Mouse (Mus musculus) lung, postnatal 0 days (tissue): ENCODE data around the gene Palld. TPM values are rescaled to one million over a fixed set of nuclear protein-coding genes. Genes with fewer than 3 reads are reported as not detected.

Experiments
- ATAC-seq: fragments of 200-750 bp; cut with Nextera tagmentation; 2 replicates; pipeline ENCODE4 v1.8.0; 2017; ENCODE audit warnings: moderate library complexity
- DNase-seq: peaks from one replicate; pipeline ENCODE4 v3.0.0-alpha.2; 2016; ENCODE audit warnings: low spot score
- H3K27ac ChIP-seq: fragments of 300-500 bp; sonication (generic); 2 replicates; pipeline ENCODE4 v1.5.1; 2014; ENCODE audit warnings: antibody characterized with exemption, mild to moderate bottlenecking, low read length, mixed read lengths
- H3K27me3 ChIP-seq: fragments of 300-500 bp; sonication (generic); replicated peaks from 2 replicates; pipeline ENCODE4 v1.6.1; 2014; ENCODE audit warnings: low read length, mixed read lengths; ENCODE audit not compliant: insufficient read depth
- H3K36me3 ChIP-seq: fragments of 300-500 bp; sonication (generic); 2 replicates; pipeline ENCODE4 v1.6.1; 2014; ENCODE audit warnings: low read length, mixed read lengths; ENCODE audit not compliant: insufficient read depth
- H3K4me1 ChIP-seq: fragments of 300-500 bp; sonication (generic); 2 replicates; pipeline ENCODE4 v1.6.1; 2014; ENCODE audit warnings: antibody characterized with exemption, low read depth, low read length, mixed read lengths; ENCODE audit not compliant: insufficient read depth
- H3K4me2 ChIP-seq: fragments of 300-500 bp; sonication (generic); replicated peaks from 2 replicates; pipeline ENCODE4 v1.6.1; 2014; ENCODE audit warnings: low read depth, mild to moderate bottlenecking, low read length, moderate library complexity, mixed read lengths
- H3K4me3 ChIP-seq: fragments of 300-500 bp; sonication (generic); 2 replicates; pipeline ENCODE4 v1.5.1; 2014; ENCODE audit warnings: low read depth, low read length
- H3K9ac ChIP-seq: fragments of 300-500 bp; sonication (generic); replicated peaks from 2 replicates; pipeline ENCODE4 v1.6.1; 2014; ENCODE audit warnings: low read depth, mild to moderate bottlenecking
- H3K9me3 ChIP-seq: fragments of 300-500 bp; sonication (generic); 2 replicates; pipeline ENCODE4 v1.6.1; 2016; ENCODE audit warnings: low read length, mixed read lengths
- CTCF ChIP-seq: IDR thresholded peaks from 2 replicates; pipeline ENCODE4 v1.5.1; 2016; ENCODE audit warnings: antibody characterized with exemption, mild to moderate bottlenecking
- EP300 ChIP-seq: IDR thresholded peaks from 2 replicates; pipeline ENCODE4 v1.6.1; 2016; ENCODE audit warnings: antibody characterized with exemption, mild to moderate bottlenecking, control low read depth
- WGBS: fragments of 180-500 bp; shearing (Covaris S2); extraction: QIAGEN DNeasy Blood & Tissue Kit; methylation state at CpG from one replicate; pipeline ENCODE4 v1.1.7; 2014; 5-methylcytosine and 5-hydroxymethylcytosine counted together
- polyA plus RNA-seq: library from polyadenylated mRNA; unstranded; fragments of >200 nt; fragmentation: Nextera tagmentation; extraction: Ambion mirVana; gene quantifications from 2 replicates; pipeline ENCODE4 v1.2.1, GENCODE M21; 2015

Palld gene
- polyA plus RNA-seq, 1 experiment from 2014 or later: 130 TPM

DNA sequence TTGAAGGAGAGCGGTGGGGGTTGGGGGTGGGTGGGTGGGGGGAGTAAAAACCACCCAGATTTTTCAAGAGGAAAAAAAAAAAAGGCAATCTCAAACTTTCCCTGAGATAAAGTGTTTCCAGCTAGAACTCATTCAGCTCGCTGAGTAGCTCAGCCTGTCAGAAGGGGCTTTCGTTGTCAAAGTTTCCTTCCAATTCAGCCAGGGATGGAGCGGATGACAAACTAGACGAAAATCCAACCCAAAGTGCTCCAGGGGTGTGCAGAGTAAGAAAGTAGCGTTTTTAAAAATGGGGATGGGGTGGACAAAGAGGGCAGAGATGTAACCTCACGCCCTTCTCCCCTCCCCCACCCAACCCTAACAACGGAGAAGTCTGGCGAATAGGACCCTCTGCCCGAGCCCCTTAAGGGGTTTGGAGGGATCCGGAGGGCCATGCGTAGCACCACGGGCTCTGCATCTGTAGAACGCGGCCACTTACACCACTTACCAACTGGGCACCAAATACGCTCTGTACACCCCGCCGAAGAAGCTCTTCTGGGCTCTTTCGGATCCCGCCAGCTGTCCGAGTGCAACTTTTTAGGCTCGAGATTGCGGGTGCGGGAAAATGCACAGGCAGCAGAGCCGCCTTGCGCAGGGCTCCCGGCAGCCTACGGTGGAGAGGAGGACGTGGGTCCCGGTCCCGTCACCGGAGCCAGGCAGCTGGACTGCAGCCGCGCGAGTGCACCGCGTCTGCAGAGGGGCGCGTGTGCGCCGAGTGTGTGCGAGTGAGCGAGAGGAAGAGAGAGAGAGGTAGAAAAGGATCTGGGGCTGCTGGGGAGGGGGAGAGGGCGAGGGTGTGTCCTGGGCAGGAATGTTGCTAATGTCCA is 142.9 kb downstream of the Palld start:
- Histone ChIP-seq H3K27me3 (peaks cover 4% of the 10 kb centered on the region; the same call in 1 of the 2 replicates), H3K4me1 (no peaks in the 10 kb centered on the region), H3K4me2 (peak overlapping the region; percentile 63), H3K27ac (no peak overlapping the region; the same call in 1 of the 2 replicates), H3K9me3 (no peaks in the 10 kb centered on the region), H3K9ac (0 out of 2 replicates have a peak overlapping the region, but pooled peaks have one; percentile 16), H3K4me3 (peak overlapping the region; percentile 45), H3K36me3 (no peaks in the 10 kb centered on the region)
- DNase-seq: peak; percentile 65
- TF ChIP-seq EP300: no peak
- TF ChIP-seq CTCF: 0 out of 2 replicates have a peak, but pooled peaks have one; percentile 2
- peak; percentile 74 for ATAC-seq
- WGBS: under 1% methylated on average over 41 of the region's 44 CpGs

DNA sequence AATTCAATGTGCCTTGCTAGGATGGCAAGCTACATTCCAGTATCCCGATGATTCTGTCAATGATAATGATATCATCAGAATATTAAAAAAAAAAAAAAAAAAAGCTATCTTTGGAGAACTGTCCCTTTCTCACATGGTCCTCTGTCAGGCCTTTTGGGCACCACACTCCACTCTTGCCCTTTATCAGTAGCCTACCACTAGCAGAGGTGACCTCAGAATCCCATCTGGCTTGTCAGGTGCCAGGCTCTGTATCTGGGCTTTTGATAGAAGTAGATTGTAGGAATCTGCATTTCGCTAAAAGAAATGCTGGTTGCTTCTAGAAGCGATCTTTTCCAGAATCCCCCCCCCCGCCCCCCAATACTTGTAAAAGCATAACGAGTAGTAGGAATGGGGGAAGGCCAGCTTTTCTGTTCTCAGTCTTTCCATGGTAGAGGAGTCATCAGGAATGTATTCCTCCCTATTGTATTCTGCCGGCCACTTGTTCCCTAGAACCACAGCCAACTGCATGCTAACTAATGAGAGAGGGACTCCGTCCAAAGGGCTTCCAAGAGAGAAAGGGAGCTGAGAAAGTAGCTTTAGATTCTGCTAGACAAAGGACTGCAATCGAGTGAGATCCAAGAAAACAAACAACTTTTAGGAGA is 143.7 kb downstream of the Palld start:
- no peak for ATAC-seq
- Histone ChIP-seq H3K4me3 (no peak overlapping the region), H3K27me3 (peaks cover 4% of the 10 kb centered on the region; the same call in 1 of the 2 replicates), H3K9ac (no peak overlapping the region), H3K36me3 (no peaks in the 10 kb centered on the region), H3K4me2 (peak overlapping the region; percentile 63; the same call in 1 of the 2 replicates), H3K27ac (no peak overlapping the region), H3K9me3 (no peaks in the 10 kb centered on the region), H3K4me1 (no peaks in the 10 kb centered on the region)
- TF ChIP-seq EP300: no peak
- WGBS: 26% methylated on average over 8 of the region's 8 CpGs
- DNase-seq: peak; percentile 28

DNA sequence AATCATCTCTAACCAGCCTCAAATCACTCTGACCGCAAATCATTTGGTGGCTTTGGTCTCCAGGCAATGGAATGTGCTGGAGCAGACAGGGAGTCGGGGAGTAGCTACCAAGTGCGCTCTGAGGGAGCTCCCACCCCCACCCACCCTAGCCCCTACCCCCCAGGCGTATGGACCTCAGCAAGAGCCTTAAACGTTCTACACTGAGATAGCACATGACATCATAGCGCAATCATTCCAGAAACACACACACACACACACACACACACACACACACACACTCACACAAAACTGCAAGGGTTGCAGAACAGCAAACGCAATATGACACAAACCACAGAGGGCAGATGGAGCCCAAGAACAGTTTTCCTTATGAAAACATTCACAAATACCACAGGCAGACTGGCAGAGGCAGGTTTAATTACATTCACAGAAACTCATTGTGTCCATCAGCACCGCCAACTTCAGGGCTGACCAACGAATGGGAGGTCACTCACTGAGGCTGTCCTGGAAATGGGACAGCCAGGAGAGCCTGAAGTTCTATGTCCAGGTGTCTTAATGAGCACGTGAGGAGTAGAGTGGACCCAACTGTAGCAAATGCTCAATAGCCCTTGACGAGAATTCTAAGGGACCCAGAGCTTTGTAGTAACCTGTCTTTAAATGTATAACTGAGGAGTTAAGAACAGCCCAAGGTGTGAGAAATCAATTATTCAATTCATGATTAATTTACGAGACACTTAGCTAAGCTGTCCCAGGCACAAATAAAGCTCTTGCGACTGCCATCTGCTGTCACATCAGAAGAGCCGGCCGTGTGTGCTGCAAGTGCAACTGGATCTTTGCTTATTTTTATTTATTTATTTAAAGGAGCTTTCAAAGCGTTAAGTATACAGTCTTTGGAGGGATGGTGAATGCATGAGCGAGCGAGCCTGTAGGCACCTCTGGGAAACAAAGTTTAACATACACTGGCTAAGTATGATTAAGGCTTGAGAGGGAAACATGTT is 145.2 kb downstream of the Palld start:
- Histone ChIP-seq H3K36me3 (no peaks in the 10 kb centered on the region), H3K4me2 (no peak overlapping the region; the same call in 1 of the 2 replicates), H3K4me3 (no peak overlapping the region), H3K27ac (no peak overlapping the region), H3K4me1 (no peaks in the 10 kb centered on the region), H3K27me3 (peaks cover 4% of the 10 kb centered on the region; the same call in 1 of the 2 replicates), H3K9me3 (no peaks in the 10 kb centered on the region), H3K9ac (no peak overlapping the region)
- TF ChIP-seq EP300 (no peak), CTCF (peak; percentile 22; the same call in 1 of the 2 replicates)
- DNase-seq (peak; percentile 26), ATAC-seq (peak; percentile 27; the same call in 1 of the 2 replicates)
- 28% methylated on average over 18 of the region's 18 CpGs for WGBS

DNA sequence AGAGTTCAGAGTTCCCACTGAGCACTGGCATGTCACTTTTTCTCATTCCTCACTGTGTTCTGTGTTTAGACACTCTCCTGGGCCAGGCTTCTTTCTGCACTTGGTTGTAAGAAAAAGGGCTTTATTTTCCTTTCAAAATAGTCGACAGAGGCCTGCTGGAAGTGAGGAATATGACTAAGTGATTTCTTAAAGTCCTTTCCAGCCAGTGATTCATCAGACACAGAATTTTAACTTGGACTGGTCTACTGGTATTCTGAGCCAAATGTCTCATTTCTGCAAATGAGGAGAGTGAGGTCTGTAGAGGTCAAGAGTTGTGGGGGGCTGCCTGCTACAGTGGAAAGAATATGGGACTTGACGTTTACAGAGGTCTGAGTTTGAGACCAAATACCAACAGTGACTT is 147.3 kb downstream of the Palld start:
- no peak overlapping the region for H3K27ac ChIP-seq

DNA sequence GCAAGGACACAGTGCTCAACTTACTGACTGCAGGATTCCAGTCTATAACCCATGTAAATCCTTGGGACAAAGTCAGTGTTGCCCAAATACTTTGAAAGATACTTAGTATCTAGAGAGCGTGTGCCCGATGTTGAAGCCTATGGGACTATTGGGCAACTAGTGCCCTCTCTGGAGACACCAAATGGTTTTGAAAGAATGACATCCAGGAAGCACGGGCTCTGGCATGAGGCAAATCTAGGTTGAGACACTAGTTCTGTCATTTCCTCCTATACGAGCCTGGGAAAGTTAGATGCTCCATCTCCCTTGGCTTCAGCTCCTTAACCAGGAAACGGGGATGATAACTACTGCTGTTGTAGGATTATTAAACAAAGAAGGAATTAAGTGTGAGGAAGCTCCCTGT is 155.4 kb downstream of the Palld start:
- Histone ChIP-seq H3K9ac (no peak overlapping the region), H3K4me2 (no peak overlapping the region), H3K4me1 (no peaks in the 10 kb centered on the region), H3K36me3 (no peaks in the 10 kb centered on the region), H3K27me3 (no peaks in the 10 kb centered on the region), H3K27ac (no peak overlapping the region), H3K9me3 (no peaks in the 10 kb centered on the region), H3K4me3 (no peak overlapping the region)
- DNase-seq (no peak), ATAC-seq (no peak)
- TF ChIP-seq CTCF: no peak
- no peak for TF ChIP-seq EP300
- 87% methylated on average over 5 of the region's 5 CpGs for WGBS

More for the DNA sequence above, 147.3 kb downstream of the Palld start:
- H3K4me2 ChIP-seq: no peak overlapping the region
- H3K9ac ChIP-seq: no peak overlapping the region
- H3K36me3 ChIP-seq: no peaks in the 10 kb centered on the region
- TF ChIP-seq CTCF: no peak
- TF ChIP-seq EP300: no peak
- no peaks in the 10 kb centered on the region; the same call in 1 of the 2 replicates for H3K27me3 ChIP-seq
- H3K4me3 ChIP-seq: no peak overlapping the region
- no peaks in the 10 kb centered on the region for H3K4me1 ChIP-seq
- WGBS: 48% methylated on average over 2 of the region's 2 CpGs
- DNase-seq (peak; percentile 49), ATAC-seq (no peak)
- H3K9me3 ChIP-seq: no peaks in the 10 kb centered on the region
